Mouse (Mus musculus): ENCODE results near the gene Foxl1. TPM values are rescaled to one million over a fixed set of nuclear protein-coding genes. Genes with fewer than 3 reads are reported as not detected.

Gene Foxl1
- polyA plus RNA-seq, 1 experiment from 2014 or later: 6.6 TPM

DNA sequence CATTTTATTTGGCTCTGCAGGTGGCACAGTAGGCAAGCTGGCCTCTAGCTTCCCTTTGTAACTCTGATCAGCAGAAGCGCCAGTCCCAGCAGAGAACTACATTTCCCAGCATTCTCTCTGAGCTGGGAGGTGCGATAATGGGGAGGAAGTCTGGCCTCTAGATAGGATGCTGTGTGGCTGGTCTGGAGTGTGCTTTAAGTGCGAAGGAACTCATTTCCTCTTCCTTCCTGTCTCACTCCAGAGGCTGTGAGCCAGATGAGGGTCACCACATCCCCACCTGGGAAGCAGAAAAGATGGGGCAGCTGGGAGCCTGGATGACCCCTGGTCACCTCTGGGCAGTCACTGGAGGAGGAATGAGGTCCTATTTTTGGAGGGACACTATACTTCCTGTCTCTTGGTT, 48.6 kb downstream of the Foxl1 start:
- H3K4me3 ChIP-seq (ENCODE audit: low read length): no peak overlapping the region
- no peak overlapping the region for H3K4me2 ChIP-seq (replicated peaks; ENCODE audit: low read depth, low read length)
- 12% methylated on average over 3 of the region's 3 CpGs for whole genome bisulfite sequencing
- no peak overlapping the region for H3K9ac ChIP-seq (ENCODE audit: low read depth, low read length)
- H3K36me3 ChIP-seq (ENCODE audit: control insufficient read depth, insufficient read depth, low read length): no peaks in the 10 kb centered on the region
- no peaks in the 10 kb centered on the region for H3K27me3 ChIP-seq (ENCODE audit: control insufficient read depth, insufficient read depth, low read length)
- H3K9me3 ChIP-seq (ENCODE audit: control insufficient read depth, low read length): no peaks in the 10 kb centered on the region
- H3K4me1 ChIP-seq (ENCODE audit: control insufficient read depth, insufficient read depth, low read length): peaks cover 44% of the 10 kb centered on the region
- no peak for ATAC-seq (ENCODE audit: low FRiP score, low TSS enrichment)
- H3K27ac ChIP-seq (ENCODE audit: low read depth, low read length): peak overlapping the region; percentile 6; the same call in 1 of the 2 replicates

Small RNA genes within 50 kb of the gene (microRNA-seq; reads per million reads assigned to microRNA genes)
- gene Gm27530: not detected

Other genes with a start within 250 kb of the Foxl1 start
- gene Foxf1, start 43.6 kb upstream of the Foxl1 start, polyA plus RNA-seq (2014; fragmentation: Nextera tagmentation; extraction: Ambion mirVana): 0.74 and 0.93 TPM in 2 replicates
- gene Mthfsd, start 19.5 kb upstream of the Foxl1 start, polyA plus RNA-seq (2014; fragmentation: Nextera tagmentation; extraction: Ambion mirVana): 67.0 and 72.8 TPM in 2 replicates
- gene Foxc2, start 11.8 kb upstream of the Foxl1 start, polyA plus RNA-seq (2014; fragmentation: Nextera tagmentation; extraction: Ambion mirVana): 48.3 and 52.3 TPM in 2 replicates

All from kidney, embryonic 14.5 days (tissue).